Mouse (Mus musculus) right cerebral cortex, adult 18-20 months (tissue): ENCODE measurements around the gene Gm3159.
"Not testable (repeated sequence)": the region's sequence is repeated elsewhere in the genome, so short reads cannot be mapped to it uniquely, and the experiment has no call there.

Source experiments
- DNase-seq: peaks from one replicate; pipeline ENCODE4 v3.0.0; 2022; ENCODE audit warnings: mixed read lengths

The Gm3159 gene

DNA sequence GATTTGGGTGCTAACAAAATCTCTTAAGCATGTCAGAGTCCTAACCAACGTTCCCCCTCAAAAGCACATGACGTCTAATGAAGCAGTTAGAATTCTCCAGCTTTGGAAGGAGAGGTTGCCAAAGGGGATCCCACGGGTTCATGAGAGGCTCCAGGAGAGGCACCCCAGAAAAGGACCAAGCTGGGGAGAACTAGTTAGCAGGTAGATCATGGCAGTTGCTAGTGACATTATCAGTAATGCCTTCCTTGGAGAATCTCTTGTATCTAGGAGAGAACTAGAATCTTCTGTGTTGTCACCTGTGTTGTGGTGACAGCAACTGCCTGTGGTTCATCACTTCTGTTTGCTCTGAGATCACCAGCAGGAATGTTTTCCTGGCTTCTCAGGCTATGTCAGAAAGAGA, at the start of gene Gm3159:
Gene Gm3159, plus strand, starts transcription at position 301 of the 400 bp plus-strand sequence.
- DNase-seq = not testable (repeated sequence)

DNA sequence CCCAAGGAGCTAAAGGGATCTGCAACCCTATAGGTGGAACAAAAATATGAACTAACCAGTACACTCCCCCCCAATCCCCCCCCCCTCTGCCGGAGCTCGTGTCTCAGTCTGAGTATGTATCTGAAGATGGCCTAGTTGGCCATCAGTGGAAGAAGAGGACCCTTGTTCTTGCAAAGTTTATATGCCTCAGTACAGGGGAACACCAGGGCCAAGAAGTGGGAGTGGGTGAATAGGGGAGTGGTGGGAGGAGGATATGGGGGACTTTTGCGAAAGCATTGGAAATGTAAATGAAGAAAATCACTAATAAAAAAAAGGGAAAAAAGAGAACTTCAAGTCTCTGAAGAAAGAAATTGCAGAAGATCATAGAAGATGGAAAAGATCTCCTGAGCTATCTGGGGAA, 28.3 kb upstream of the Gm3159 start:
- DNase-seq = not testable (repeated sequence)

GRCm38 (mm10) chr14:4369691-4370090, 27.6 kb upstream of the Gm3159 start:
- not testable (repeated sequence) for DNase-seq

DNA sequence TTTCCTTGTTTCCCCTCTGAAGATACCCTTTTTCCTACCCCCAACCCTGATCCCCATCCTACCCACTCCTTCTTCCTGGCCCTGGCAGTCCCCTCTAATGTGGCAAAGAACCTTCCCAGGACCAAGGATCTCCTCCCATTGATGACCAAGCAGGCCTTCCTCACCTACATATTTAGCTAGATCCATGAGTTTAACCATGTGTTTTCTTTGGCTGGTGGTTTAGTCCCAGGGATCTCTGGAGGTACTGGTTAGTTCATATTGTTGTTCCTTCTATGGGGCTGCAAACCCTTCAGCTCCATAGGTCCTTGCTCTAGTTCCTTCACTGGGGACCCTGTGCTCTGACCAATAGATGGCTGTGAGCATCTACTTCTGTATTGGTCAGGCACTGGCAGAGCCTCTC, 19.5 kb upstream of the Gm3159 start:
- DNase-seq = not testable (repeated sequence)

- DNase-seq = not testable (repeated sequence)
Observed at GRCm38 (mm10) chr14:4385606-4386005, 11.7 kb upstream of the Gm3159 start.

DNA sequence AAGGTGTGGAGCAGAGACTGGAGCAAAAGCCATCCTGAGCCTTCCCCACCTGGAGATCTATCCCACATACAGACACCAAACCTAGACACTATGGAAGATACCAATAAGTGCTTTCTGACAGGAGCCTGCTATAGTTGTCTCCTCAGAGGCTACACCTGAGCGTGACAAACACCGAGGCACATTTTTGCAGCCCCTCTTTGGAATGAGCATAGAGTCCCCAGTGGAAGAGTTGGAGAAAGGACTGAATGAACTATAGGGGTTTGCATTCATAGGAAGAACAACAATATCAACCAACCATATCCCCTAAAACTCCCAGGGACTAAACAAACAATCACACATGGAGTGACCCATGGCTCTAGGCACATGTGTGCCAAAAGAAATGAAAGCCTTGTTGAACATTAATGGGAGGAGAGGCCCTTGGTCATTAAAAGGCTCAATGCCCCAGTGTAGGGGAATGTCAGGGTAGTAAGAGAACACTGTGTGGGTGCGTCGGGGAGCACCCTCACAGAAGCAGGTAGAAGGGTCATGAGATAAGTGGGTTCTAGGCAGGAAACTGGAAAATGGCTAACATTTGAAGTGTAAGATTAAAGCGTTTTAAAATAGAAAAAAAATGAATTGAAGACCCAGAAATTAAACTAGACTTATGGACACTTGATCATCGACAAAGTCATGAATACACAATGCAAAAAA, 4.3 kb upstream of the Gm3159 start:
- not testable (repeated sequence) for DNase-seq

- DNase-seq = not testable (repeated sequence)
Observed at GRCm38 (mm10) chr14:4398624-4399023, 1.3 kb downstream of the Gm3159 start.

DNA sequence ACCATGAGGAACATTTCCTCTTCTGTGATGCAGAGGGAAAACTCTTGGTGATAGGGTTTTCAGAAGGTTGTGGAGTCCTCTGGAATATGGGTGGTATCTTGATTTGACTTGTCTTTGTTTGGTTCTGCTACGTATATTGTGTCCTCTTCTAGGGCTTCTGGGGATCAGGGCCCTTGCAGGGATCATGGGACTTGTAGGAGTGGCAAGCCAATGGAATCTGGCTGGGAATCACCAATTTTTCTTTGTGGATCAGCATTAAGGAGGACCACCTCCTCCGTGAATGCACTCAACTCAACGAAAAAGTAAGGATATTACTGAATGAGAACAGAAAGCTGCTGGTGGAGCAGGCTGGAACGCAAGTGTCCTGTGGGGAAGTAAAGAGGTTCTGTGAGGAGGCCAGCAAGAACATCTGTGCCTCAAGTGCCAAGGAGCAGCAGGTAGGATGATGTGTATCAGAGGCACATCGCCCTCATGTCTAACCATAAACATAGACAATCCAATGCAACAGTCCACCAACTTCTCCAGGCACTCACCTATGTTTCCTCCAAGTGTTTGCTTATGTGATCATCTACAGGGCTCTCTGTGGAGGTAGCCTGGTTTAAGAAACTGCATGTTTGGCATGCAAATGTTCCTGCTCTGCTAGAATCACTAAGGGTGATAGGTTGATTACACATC, 2.9 kb downstream of the Gm3159 start:
- DNase-seq = not testable (repeated sequence)

- DNase-seq = not testable (repeated sequence)
Observed at GRCm38 (mm10) chr14:4401245-4401644, 3.9 kb downstream of the Gm3159 start.

DNA sequence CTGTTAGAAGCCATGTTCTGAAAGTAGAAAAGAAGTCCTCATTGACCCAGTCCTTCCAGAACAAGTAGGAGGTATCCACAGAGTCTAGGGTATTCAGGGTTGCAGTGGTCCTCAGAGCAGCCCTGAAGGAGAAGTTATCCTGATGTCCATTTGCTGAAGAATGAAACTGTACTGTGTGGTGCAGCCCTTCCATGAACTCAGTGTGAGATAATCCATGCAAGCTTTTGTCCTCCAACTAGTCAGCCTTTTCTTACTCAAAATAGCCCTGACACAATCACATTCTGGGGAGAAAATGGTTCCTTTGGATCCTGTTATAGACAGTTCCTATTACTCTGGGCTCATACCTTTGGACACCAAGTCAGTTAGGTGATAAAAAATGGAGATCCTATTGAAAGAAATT, 6.5 kb downstream of the Gm3159 start:
- not testable (repeated sequence) for DNase-seq

GRCm38 (mm10) chr14:4409939-4410338, 12.6 kb downstream of the Gm3159 start:
- DNase-seq = not testable (repeated sequence)

DNA sequence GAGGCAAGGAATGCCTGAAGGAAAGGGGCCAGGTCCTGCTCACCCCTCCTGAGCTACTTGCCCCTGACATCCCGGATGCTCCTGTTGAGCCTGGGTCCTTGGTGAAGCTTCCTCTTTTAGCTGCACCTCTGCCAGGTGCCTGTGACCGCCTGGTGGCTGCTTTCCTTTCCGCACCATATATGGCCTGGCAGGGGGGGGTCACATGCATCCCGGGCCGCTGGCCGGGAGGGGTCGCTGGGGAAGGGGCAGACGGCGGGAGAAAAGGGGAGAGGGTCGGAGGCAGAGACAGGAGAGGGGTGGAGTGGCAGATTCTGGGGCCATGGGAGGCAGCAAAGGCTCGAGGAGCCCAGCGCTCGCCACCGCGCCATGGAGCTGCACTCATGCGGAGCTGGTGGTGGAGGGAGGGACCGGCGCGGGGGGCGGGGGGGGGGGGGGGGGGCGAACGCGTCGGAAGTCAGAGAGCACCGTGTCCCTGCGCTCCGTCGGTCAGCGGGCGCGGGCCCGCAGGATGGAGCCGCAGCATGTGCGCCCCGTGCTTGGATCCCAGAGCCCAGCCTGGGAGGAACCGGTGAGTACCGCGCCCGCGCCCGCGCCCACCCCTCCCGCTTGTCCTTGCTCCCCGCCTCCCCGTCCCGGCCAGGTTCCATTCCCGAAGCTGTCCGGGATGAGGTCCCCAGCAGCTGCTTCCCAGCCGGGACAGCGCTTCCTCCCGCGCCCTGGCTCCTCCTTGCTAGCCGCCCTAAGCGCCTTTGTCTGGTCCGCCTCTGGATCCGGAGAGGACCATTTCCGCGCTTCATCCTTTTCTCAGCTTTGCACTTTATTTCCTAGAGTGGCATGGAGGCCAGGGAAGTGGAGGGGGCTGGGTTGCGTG, 17.9 kb downstream of the Gm3159 start, which contains the start of gene Gm3164:
Gene Gm3164, plus strand, starts transcription at position 484 of the 871 bp plus-strand sequence.
- not testable (repeated sequence) for DNase-seq

DNA sequence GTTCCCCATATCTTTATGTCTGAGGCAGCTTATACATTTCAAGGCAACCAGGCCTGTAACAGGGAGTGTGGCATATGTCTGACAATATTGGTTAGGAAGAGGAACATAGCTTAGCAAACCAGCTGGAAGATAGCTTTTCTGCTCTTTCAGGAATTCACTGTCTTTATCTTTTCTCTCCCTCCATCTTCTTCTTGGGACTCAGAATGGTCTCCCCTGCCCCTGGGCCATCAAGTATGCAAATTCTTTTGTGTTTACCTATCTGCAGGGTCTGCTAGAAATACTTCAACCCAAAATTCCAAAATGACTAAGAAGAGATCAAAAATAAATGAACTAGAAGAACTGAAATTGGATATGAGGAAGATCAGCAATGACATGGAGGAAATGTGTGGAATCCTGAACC, 33.4 kb downstream of the Gm3159 start, which contains the start of gene Gm3173:
Gene Gm3173, plus strand, starts transcription at position 301 of the 400 bp plus-strand sequence.
- DNase-seq = not testable (repeated sequence)
